Mouse (Mus musculus) subcutaneous adipose tissue, adult 2 months (tissue): ENCODE measurements around the gene Hmgb4. TPM values are rescaled to one million over a fixed set of nuclear protein-coding genes. Genes with fewer than 3 reads are reported as not detected.

Experiments used
- polyA plus RNA-seq: library from polyadenylated mRNA; depleted of rRNA; stranded (reverse); fragments of >200 nt; gene quantifications from 2 replicates; pipeline ENCODE4 v1.2.3, GENCODE M21; 2012; ENCODE audit warnings: low replicate concordance; rRNA removed

The Hmgb4 gene
- not detected in 2 replicates for polyA plus RNA-seq

GRCm38 (mm10) chr4:128260907-128261560 lies at the start of gene Hmgb4:
TSS of gene Hmgb4 (minus strand) at chr4:128260957.

